8 mouse cellular contexts compared by ENCODE assay signal in genomic region chr1:170900799-170901467, GRCm38 (mm10). TPM values are rescaled to one million over a fixed set of nuclear protein-coding genes. Genes with fewer than 3 reads are reported as not detected.
DNase-seq lines count a peak whose midpoint lies in the region; ATAC-seq and TF ChIP-seq lines count a peak whose summit lies in the region.

No protein-coding gene starts in this region.

- H3K36me3 ChIP-seq in midbrain, embryonic 11.5 days (ENCODE audit: control insufficient read depth, insufficient read depth, low read length): no peaks in the 10 kb centered on the region
- no peaks in the 10 kb centered on the region for H3K36me3 ChIP-seq in midbrain, embryonic 10.5 days
- no peaks in the 10 kb centered on the region for H3K36me3 ChIP-seq in forebrain, postnatal 0 days (ENCODE audit: insufficient read depth)
- no peaks in the 10 kb centered on the region for H3K36me3 ChIP-seq in intestine, postnatal 0 days (ENCODE audit: control insufficient read depth, insufficient read depth)
- no peaks in the 10 kb centered on the region for H3K36me3 ChIP-seq in liver, embryonic 13.5 days
- H3K36me3 ChIP-seq in neural tube, embryonic 11.5 days (ENCODE audit: control insufficient read depth, insufficient read depth, low read length): no peaks in the 10 kb centered on the region

- no peak overlapping the region for H3K27ac ChIP-seq in midbrain, embryonic 11.5 days (ENCODE audit: low read depth, low read length)
- H3K27ac ChIP-seq in midbrain, embryonic 10.5 days (replicated peaks): no peak overlapping the region
- H3K27ac ChIP-seq in bone marrow macrophage, adult 2 months (ENCODE audit: insufficient read depth, low read depth, low read length): no peak overlapping the region
- H3K27ac ChIP-seq in forebrain, postnatal 0 days (ENCODE audit: low read depth, low read length): no peak overlapping the region
- H3K27ac ChIP-seq in intestine, postnatal 0 days (ENCODE audit: low read depth, low read length): no peak overlapping the region
- no peak overlapping the region for H3K27ac ChIP-seq in liver, embryonic 13.5 days
- H3K27ac ChIP-seq in neural tube, embryonic 11.5 days (ENCODE audit: low read depth, low read length): no peak overlapping the region

- H3K4me1 ChIP-seq in midbrain, embryonic 11.5 days (ENCODE audit: control insufficient read depth, insufficient read depth, low read length): no peaks in the 10 kb centered on the region
- no peaks in the 10 kb centered on the region for H3K4me1 ChIP-seq in midbrain, embryonic 10.5 days
- peaks cover 53% of the 10 kb centered on the region for H3K4me1 ChIP-seq in bone marrow macrophage, adult 2 months (ENCODE audit: control insufficient read depth, insufficient read depth, low read length)
- H3K4me1 ChIP-seq in forebrain, postnatal 0 days (ENCODE audit: insufficient read depth): no peaks in the 10 kb centered on the region
- no peaks in the 10 kb centered on the region for H3K4me1 ChIP-seq in intestine, postnatal 0 days (replicated peaks; ENCODE audit: control insufficient read depth, insufficient read depth, low read length)
- H3K4me1 ChIP-seq in liver, embryonic 13.5 days (replicated peaks): peaks cover 11% of the 10 kb centered on the region
- H3K4me1 ChIP-seq in neural tube, embryonic 11.5 days (ENCODE audit: control insufficient read depth, insufficient read depth, low read length): no peaks in the 10 kb centered on the region

- no peak overlapping the region for H3K4me2 ChIP-seq in midbrain, embryonic 11.5 days
- no peak overlapping the region for H3K4me2 ChIP-seq in forebrain, postnatal 0 days (ENCODE audit: low read depth)
- peak overlapping the region; percentile 59 for H3K4me2 ChIP-seq in intestine, postnatal 0 days (replicated peaks; ENCODE audit: low read depth)
- peak overlapping the region; percentile 45 for H3K4me2 ChIP-seq in liver, embryonic 13.5 days
- H3K4me2 ChIP-seq in neural tube, embryonic 11.5 days (ENCODE audit: low read depth): no peak overlapping the region

- no peak overlapping the region for H3K4me3 ChIP-seq in midbrain, embryonic 11.5 days (ENCODE audit: low read depth, low read length)
- H3K4me3 ChIP-seq in midbrain, embryonic 10.5 days: no peak overlapping the region
- no peak overlapping the region for H3K4me3 ChIP-seq in bone marrow macrophage, adult 2 months (ENCODE audit: insufficient read depth, low read length)
- H3K4me3 ChIP-seq in forebrain, postnatal 0 days (ENCODE audit: low read depth, low read length): no peak overlapping the region
- peak overlapping the region; percentile 17; the same call in 1 of the 2 replicates for H3K4me3 ChIP-seq in intestine, postnatal 0 days (ENCODE audit: low read depth, low read length)
- peak overlapping the region; percentile 25 for H3K4me3 ChIP-seq in liver, embryonic 13.5 days (replicated peaks)
- H3K4me3 ChIP-seq in neural tube, embryonic 11.5 days (ENCODE audit: low read depth, low read length): no peak overlapping the region

- no peak overlapping the region for H3K9ac ChIP-seq in midbrain, embryonic 11.5 days (ENCODE audit: low read length)
- no peak overlapping the region for H3K9ac ChIP-seq in forebrain, postnatal 0 days
- no peak overlapping the region for H3K9ac ChIP-seq in intestine, postnatal 0 days (ENCODE audit: low read depth, low read length)
- H3K9ac ChIP-seq in liver, embryonic 13.5 days: peak overlapping the region; percentile 5; the same call in 1 of the 2 replicates
- no peak overlapping the region for H3K9ac ChIP-seq in neural tube, embryonic 11.5 days (ENCODE audit: low read length)

- TF ChIP-seq POLR2A in bone marrow macrophage, adult 2 months (IDR thresholded peaks at IDR 0.05; ENCODE audit: borderline replicate concordance, low read depth, low read length): no peak

- no peaks in the 10 kb centered on the region for H3K27me3 ChIP-seq in midbrain, embryonic 11.5 days (ENCODE audit: control insufficient read depth, insufficient read depth, low read length)
- H3K27me3 ChIP-seq in midbrain, embryonic 10.5 days (ENCODE audit: low read depth, poor library complexity, severe bottlenecking): peaks cover 37% of the 10 kb centered on the region
- H3K27me3 ChIP-seq in forebrain, postnatal 0 days (ENCODE audit: insufficient read depth, low read length): no peaks in the 10 kb centered on the region
- no peaks in the 10 kb centered on the region for H3K27me3 ChIP-seq in intestine, postnatal 0 days (replicated peaks; ENCODE audit: control insufficient read depth, insufficient read depth, low read length)
- peaks cover 21% of the 10 kb centered on the region for H3K27me3 ChIP-seq in liver, embryonic 13.5 days
- no peaks in the 10 kb centered on the region for H3K27me3 ChIP-seq in neural tube, embryonic 11.5 days (ENCODE audit: control insufficient read depth, insufficient read depth, low read length)

- peak; percentile 91 for DNase-seq in midbrain, embryonic 11.5 days (ENCODE audit: low spot score, missing footprints)
- DNase-seq in midbrain, embryonic 10.5 days (ENCODE audit: low spot score): no peak
- DNase-seq in forebrain, postnatal 0 days: peak; percentile 84
- DNase-seq in liver, embryonic 13.5 days: peak; percentile 15
- DNase-seq in neural tube, embryonic 11.5 days (ENCODE audit: low spot score): peak; percentile 23

- peak; percentile 42; the same call in 1 of the 2 replicates for ATAC-seq in midbrain, embryonic 11.5 days (ENCODE audit: low FRiP score)
- peak; percentile 27; the same call in 1 of the 2 replicates for ATAC-seq in forebrain, postnatal 0 days
- ATAC-seq in intestine, postnatal 0 days: peak; percentile 31; the same call in 1 of the 2 replicates
- ATAC-seq in liver, embryonic 13.5 days (ENCODE audit: low read depth): no peak
- no peak for ATAC-seq in neural tube, embryonic 11.5 days (ENCODE audit: insufficient read depth, low FRiP score, low TSS enrichment)
- no peak; the same call in 1 of the 2 replicates for ATAC-seq in erythroid progenitor cell, adult 5-6 weeks (replicated peaks; ENCODE audit: low FRiP score, poor library complexity, severe bottlenecking)

- 0 out of 2 replicates have a peak, but pooled peaks have one; percentile 8 for TF ChIP-seq CTCF in bone marrow macrophage, adult 2 months (IDR thresholded peaks at IDR 0.05; ENCODE audit: low read depth, low read length)
- peak; percentile 60 for TF ChIP-seq CTCF in forebrain, postnatal 0 days (IDR thresholded peaks at IDR 0.05; ENCODE audit: low read depth)
- peak; percentile 68 for TF ChIP-seq CTCF in intestine, postnatal 0 days (IDR thresholded peaks at IDR 0.05; ENCODE audit: low read depth)

- no peaks in the 10 kb centered on the region for H3K9me3 ChIP-seq in midbrain, embryonic 11.5 days (ENCODE audit: control insufficient read depth, low read length)
- no peaks in the 10 kb centered on the region for H3K9me3 ChIP-seq in midbrain, embryonic 10.5 days (replicated peaks)
- H3K9me3 ChIP-seq in forebrain, postnatal 0 days (ENCODE audit: low read length): no peaks in the 10 kb centered on the region
- no peaks in the 10 kb centered on the region for H3K9me3 ChIP-seq in intestine, postnatal 0 days (ENCODE audit: control insufficient read depth)
- no peaks in the 10 kb centered on the region for H3K9me3 ChIP-seq in liver, embryonic 13.5 days (replicated peaks)
- H3K9me3 ChIP-seq in neural tube, embryonic 11.5 days (ENCODE audit: control insufficient read depth, low read length): no peaks in the 10 kb centered on the region

- 46% methylated on average over 10 of the region's 10 CpGs for WGBS in midbrain, embryonic 11.5 days
- 44% methylated on average over 10 of the region's 10 CpGs for WGBS in midbrain, embryonic 10.5 days
- 34% methylated on average over 10 of the region's 10 CpGs for WGBS in forebrain, postnatal 0 days
- WGBS in intestine, postnatal 0 days: 35% methylated on average over 10 of the region's 10 CpGs
- 21% methylated on average over 10 of the region's 10 CpGs for WGBS in liver, embryonic 13.5 days (ENCODE audit: insufficient replicate concordance)
- 39% methylated on average over 10 of the region's 10 CpGs for WGBS in neural tube, embryonic 11.5 days

RNA-seq across cellular contexts. Expression of gene Fcrlb, which starts 11.8 kb away (rescaled TPM):
- not detected in 2 replicates for polyA plus RNA-seq in midbrain, embryonic 11.5 days (2014; fragmentation: Nextera tagmentation; extraction: Ambion mirVana)
- 0.14 TPM in 1 of 2 replicates, not detected in the other for polyA plus RNA-seq in midbrain, embryonic 10.5 days (2016; fragmentation: Nextera tagmentation; extraction: Ambion mirVana)
- 0.63 TPM in 1 of 2 replicates, not detected in the other for polyA plus RNA-seq in bone marrow macrophage, adult 2 months (2012; ENCODE audit: insufficient read depth, insufficient read length, missing spikeins)
- total RNA-seq in forebrain, postnatal 0 days (2014; rRNA removed): not detected in 2 replicates
- polyA plus RNA-seq in forebrain, postnatal 0 days (2015; fragmentation: Nextera tagmentation; extraction: Ambion mirVana): 0.40 and 1.1 TPM in 2 replicates
- 0.12 and 0.20 TPM in 2 replicates for polyA plus RNA-seq in intestine, postnatal 0 days (2015; fragmentation: Nextera tagmentation; extraction: Ambion mirVana)
- polyA plus RNA-seq in liver, embryonic 13.5 days (2015; fragmentation: Nextera tagmentation; extraction: Ambion mirVana): not detected in 2 replicates
- polyA plus RNA-seq in neural tube, embryonic 11.5 days (2014; fragmentation: Nextera tagmentation; extraction: Ambion mirVana): 0.29 TPM in 1 of 2 replicates, not detected in the other
- not detected in 2 replicates for total RNA-seq in erythroid progenitor cell, adult 5-6 weeks (2015; ENCODE audit: low replicate concordance)
- not detected in 2 replicates for total RNA-seq in erythroid progenitor cell, adult 5-6 weeks (2017; ENCODE audit: low replicate concordance)

RNA-seq across cellular contexts. Expression of gene Dusp12, which starts 15.6 kb away (rescaled TPM):
- 28.9 and 31.1 TPM in 2 replicates for polyA plus RNA-seq in midbrain, embryonic 11.5 days (2014; fragmentation: Nextera tagmentation; extraction: Ambion mirVana)
- 30.0 and 30.5 TPM in 2 replicates for polyA plus RNA-seq in midbrain, embryonic 10.5 days (2016; fragmentation: Nextera tagmentation; extraction: Ambion mirVana)
- polyA plus RNA-seq in bone marrow macrophage, adult 2 months (2012; ENCODE audit: insufficient read depth, insufficient read length, missing spikeins): 11.2 and 16.8 TPM in 2 replicates
- 41.0 and 44.2 TPM in 2 replicates for total RNA-seq in forebrain, postnatal 0 days (2014; rRNA removed)
- polyA plus RNA-seq in forebrain, postnatal 0 days (2015; fragmentation: Nextera tagmentation; extraction: Ambion mirVana): 37.4 and 39.2 TPM in 2 replicates
- polyA plus RNA-seq in intestine, postnatal 0 days (2015; fragmentation: Nextera tagmentation; extraction: Ambion mirVana): 65.1 and 79.2 TPM in 2 replicates
- 23.8 TPM in 2 replicates for polyA plus RNA-seq in liver, embryonic 13.5 days (2015; fragmentation: Nextera tagmentation; extraction: Ambion mirVana)
- 32.9 and 37.4 TPM in 2 replicates for polyA plus RNA-seq in neural tube, embryonic 11.5 days (2014; fragmentation: Nextera tagmentation; extraction: Ambion mirVana)
- total RNA-seq in erythroid progenitor cell, adult 5-6 weeks (2015; ENCODE audit: low replicate concordance): 2.2 and 5.4 TPM in 2 replicates
- not detected in 2 replicates for total RNA-seq in erythroid progenitor cell, adult 5-6 weeks (2017; ENCODE audit: low replicate concordance)

RNA-seq across cellular contexts. Expression of gene Gm26620, which starts 16.1 kb away (rescaled TPM):
- 0.31 TPM in 1 of 2 replicates, not detected in the other for polyA plus RNA-seq in midbrain, embryonic 11.5 days (2014; fragmentation: Nextera tagmentation; extraction: Ambion mirVana)
- 0.38 TPM in 1 of 2 replicates, not detected in the other for polyA plus RNA-seq in midbrain, embryonic 10.5 days (2016; fragmentation: Nextera tagmentation; extraction: Ambion mirVana)
- polyA plus RNA-seq in bone marrow macrophage, adult 2 months (2012; ENCODE audit: insufficient read depth, insufficient read length, missing spikeins): not detected in 2 replicates
- 2.4 TPM in 1 of 2 replicates, not detected in the other for total RNA-seq in forebrain, postnatal 0 days (2014; rRNA removed)
- polyA plus RNA-seq in forebrain, postnatal 0 days (2015; fragmentation: Nextera tagmentation; extraction: Ambion mirVana): 0.43 and 0.48 TPM in 2 replicates
- polyA plus RNA-seq in intestine, postnatal 0 days (2015; fragmentation: Nextera tagmentation; extraction: Ambion mirVana): 9.5 and 9.7 TPM in 2 replicates
- polyA plus RNA-seq in liver, embryonic 13.5 days (2015; fragmentation: Nextera tagmentation; extraction: Ambion mirVana): 0.24 and 0.44 TPM in 2 replicates
- 0.56 TPM in 1 of 2 replicates, not detected in the other for polyA plus RNA-seq in neural tube, embryonic 11.5 days (2014; fragmentation: Nextera tagmentation; extraction: Ambion mirVana)
- total RNA-seq in erythroid progenitor cell, adult 5-6 weeks (2015; ENCODE audit: low replicate concordance): not detected in 2 replicates
- total RNA-seq in erythroid progenitor cell, adult 5-6 weeks (2017; ENCODE audit: low replicate concordance): not detected in 2 replicates

RNA-seq across cellular contexts. Expression of gene Fcrla, which starts 26.4 kb away (rescaled TPM):
- not detected in 2 replicates for polyA plus RNA-seq in midbrain, embryonic 11.5 days (2014; fragmentation: Nextera tagmentation; extraction: Ambion mirVana)
- polyA plus RNA-seq in midbrain, embryonic 10.5 days (2016; fragmentation: Nextera tagmentation; extraction: Ambion mirVana): not detected in 2 replicates
- 0.84 TPM in 1 of 2 replicates, not detected in the other for polyA plus RNA-seq in bone marrow macrophage, adult 2 months (2012; ENCODE audit: insufficient read depth, insufficient read length, missing spikeins)
- total RNA-seq in forebrain, postnatal 0 days (2014; rRNA removed): not detected in 2 replicates
- polyA plus RNA-seq in forebrain, postnatal 0 days (2015; fragmentation: Nextera tagmentation; extraction: Ambion mirVana): 0.11 TPM in 1 of 2 replicates, not detected in the other
- 0.13 TPM in 1 of 2 replicates, not detected in the other for polyA plus RNA-seq in intestine, postnatal 0 days (2015; fragmentation: Nextera tagmentation; extraction: Ambion mirVana)
- polyA plus RNA-seq in liver, embryonic 13.5 days (2015; fragmentation: Nextera tagmentation; extraction: Ambion mirVana): 0.24 and 0.36 TPM in 2 replicates
- not detected in 2 replicates for polyA plus RNA-seq in neural tube, embryonic 11.5 days (2014; fragmentation: Nextera tagmentation; extraction: Ambion mirVana)
- 51.9 and 53.7 TPM in 2 replicates for total RNA-seq in erythroid progenitor cell, adult 5-6 weeks (2015; ENCODE audit: low replicate concordance)
- total RNA-seq in erythroid progenitor cell, adult 5-6 weeks (2017; ENCODE audit: low replicate concordance): 27.0 and 28.4 TPM in 2 replicates

RNA-seq across cellular contexts. Expression of gene Atf6, which starts 33.4 kb away (rescaled TPM):
- 9.4 and 11.2 TPM in 2 replicates for polyA plus RNA-seq in midbrain, embryonic 11.5 days (2014; fragmentation: Nextera tagmentation; extraction: Ambion mirVana)
- 7.5 and 9.2 TPM in 2 replicates for polyA plus RNA-seq in midbrain, embryonic 10.5 days (2016; fragmentation: Nextera tagmentation; extraction: Ambion mirVana)
- 36.4 and 43.1 TPM in 2 replicates for polyA plus RNA-seq in bone marrow macrophage, adult 2 months (2012; ENCODE audit: insufficient read depth, insufficient read length, missing spikeins)
- total RNA-seq in forebrain, postnatal 0 days (2014; rRNA removed): 14.3 and 18.1 TPM in 2 replicates
- polyA plus RNA-seq in forebrain, postnatal 0 days (2015; fragmentation: Nextera tagmentation; extraction: Ambion mirVana): 3.7 and 5.3 TPM in 2 replicates
- polyA plus RNA-seq in intestine, postnatal 0 days (2015; fragmentation: Nextera tagmentation; extraction: Ambion mirVana): 5.4 and 6.2 TPM in 2 replicates
- polyA plus RNA-seq in liver, embryonic 13.5 days (2015; fragmentation: Nextera tagmentation; extraction: Ambion mirVana): 6.1 and 7.9 TPM in 2 replicates
- 10.7 and 11.9 TPM in 2 replicates for polyA plus RNA-seq in neural tube, embryonic 11.5 days (2014; fragmentation: Nextera tagmentation; extraction: Ambion mirVana)
- 23.1 and 26.4 TPM in 2 replicates for total RNA-seq in erythroid progenitor cell, adult 5-6 weeks (2015; ENCODE audit: low replicate concordance)
- 27.2 and 29.6 TPM in 2 replicates for total RNA-seq in erythroid progenitor cell, adult 5-6 weeks (2017; ENCODE audit: low replicate concordance)

Comparison
In these comparisons a context has a peak if more than half of its experiments do, and no peak if none do; other contexts are left out.
1. ATAC-seq: peak in midbrain, embryonic 11.5 days (single experiment), forebrain, postnatal 0 days (single experiment) and intestine, postnatal 0 days (single experiment); none in liver, embryonic 13.5 days (single experiment), neural tube, embryonic 11.5 days (single experiment) and erythroid progenitor cell, adult 5-6 weeks (single experiment).
2. H3K4me2 ChIP-seq: peak in intestine, postnatal 0 days (single experiment) and liver, embryonic 13.5 days (single experiment); none in midbrain, embryonic 11.5 days (single experiment), forebrain, postnatal 0 days (single experiment) and neural tube, embryonic 11.5 days (single experiment).
3. H3K4me3 ChIP-seq: peak in intestine, postnatal 0 days (single experiment) and liver, embryonic 13.5 days (single experiment); none in midbrain, embryonic 11.5 days (single experiment), midbrain, embryonic 10.5 days (single experiment), bone marrow macrophage, adult 2 months (single experiment), forebrain, postnatal 0 days (single experiment) and neural tube, embryonic 11.5 days (single experiment).
4. CTCF ChIP-seq: peak in every context shown above with its lines; median percentile 68 in intestine, postnatal 0 days; 60 in forebrain, postnatal 0 days; 8 in bone marrow macrophage, adult 2 months.